5 mouse cellular contexts compared by ENCODE assay signal in the genomic region with DNA sequence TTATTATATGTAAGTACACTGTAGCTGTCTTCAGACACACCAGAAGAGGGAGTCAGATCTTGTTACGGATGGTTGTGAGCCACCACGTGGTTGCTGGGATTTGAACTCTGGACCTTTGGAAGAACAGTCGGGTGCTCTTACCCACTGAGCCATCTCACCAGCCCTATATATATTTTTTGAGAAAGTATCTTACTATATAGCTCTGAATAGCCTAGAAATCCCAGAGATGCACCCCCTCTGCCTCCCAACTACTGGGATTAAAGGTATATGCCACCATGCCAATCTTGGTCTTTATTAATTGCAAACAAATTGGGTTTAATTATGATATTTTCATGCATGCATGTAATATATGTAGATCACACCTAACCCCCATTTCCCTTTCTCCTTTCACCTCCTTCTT. TPM values are rescaled to one million over a fixed set of nuclear protein-coding genes. Genes with fewer than 3 reads are reported as not detected.
DNase-seq lines count a peak whose midpoint lies in the region; ATAC-seq and TF ChIP-seq lines count a peak whose summit lies in the region.
"Not testable (repeated sequence)": the region's sequence is repeated elsewhere in the genome, so short reads cannot be mapped to it uniquely, and the experiment has no call there.
"Had no signal": no experiment of that assay in that cellular context is flagged by ENCODE, and none has a peak within 500 bp of the region (broad histone marks: within the 10 kb centered on the region; RNA-seq: fewer than 3 reads in every experiment).

No protein-coding gene starts in this region.

- not testable (repeated sequence) for TF ChIP-seq RAD21 in CH12.LX (IDR thresholded peaks at IDR 0.05; ENCODE audit: low read depth, low read length); MEL (IDR thresholded peaks at IDR 0.05; ENCODE audit: low read depth, low read length)

- DNase-seq in CH12.LX (ENCODE audit: extremely low read depth); MEL (ENCODE audit: low read depth, low spot score); liver, embryonic 14.5 days (ENCODE audit: low read depth in 3 of 3, low spot score in 3 of 3): not testable (repeated sequence)

- TF ChIP-seq POLR2A in CH12.LX (IDR thresholded peaks at IDR 0.05; ENCODE audit: low read depth, low read length); MEL (IDR thresholded peaks at IDR 0.05; ENCODE audit: control insufficient read depth in 1 of 2, insufficient read depth in 1 of 2, low read depth in 1 of 2, low read length in 2 of 2, poor library complexity in 1 of 2): not testable (repeated sequence)

- H3K9ac ChIP-seq in CH12.LX (ENCODE audit: insufficient read depth, low read depth); MEL (ENCODE audit: control insufficient read depth, low read depth, low read length, poor library complexity, severe bottlenecking); liver, embryonic 14.5 days (replicated peaks): not testable (repeated sequence)

- TF ChIP-seq EP300 in CH12.LX (IDR thresholded peaks at IDR 0.05; ENCODE audit: low read length); MEL (IDR thresholded peaks at IDR 0.05; ENCODE audit: low read depth in 1 of 2, low read length in 2 of 2); liver, embryonic 14.5 days (IDR thresholded peaks at IDR 0.05; ENCODE audit: low read depth): not testable (repeated sequence)

- ATAC-seq in liver, embryonic 14.5 days (ENCODE audit: insufficient read depth), result peak; percentile 23; the same call in 1 of the 2 replicates

- dilution Hi-C loops in CH12.LX (cut with MboI; ENCODE audit: extremely low pct_ligation_motif_present, extremely low pct_unique_long_range_greater_than_20kb, low sequenced_read_pairs), result not testable (repeated sequence)

- not testable (repeated sequence) for H3K27ac ChIP-seq in CH12.LX (ENCODE audit: insufficient read depth, low read depth); MEL (ENCODE audit: control insufficient read depth, low read depth, low read length); liver, embryonic 14.5 days

- H3K4me1 ChIP-seq in CH12.LX (ENCODE audit: control insufficient read depth in 1 of 2, insufficient read depth in 2 of 2) (peaks cover 10 to 35% of the 10 kb centered on the region in 2 experiments), MEL (ENCODE audit: control insufficient read depth in 1 of 2, insufficient read depth in 2 of 2, low read length in 2 of 2) (peaks cover 10 to 17% of the 10 kb centered on the region in 2 experiments; a peak in 3 of 4 replicates)
- peaks cover 0 to 13% of the 10 kb centered on the region in 2 experiments; a peak in 2 of 4 replicates for H3K4me1 ChIP-seq in liver, embryonic 14.5 days (replicated peaks; ENCODE audit: control insufficient read depth in 2 of 2, insufficient read depth in 2 of 2, low read length in 1 of 2)

- H3K4me2 ChIP-seq in CH12.LX (ENCODE audit: insufficient read depth, low read depth, poor library complexity, severe bottlenecking); liver, embryonic 14.5 days (ENCODE audit: low read depth): not testable (repeated sequence)

- H3K4me3 ChIP-seq in CH12.LX (replicated peaks in 1 of 3; ENCODE audit: low read depth in 2 of 3, low read length in 2 of 3, poor library complexity in 1 of 3); MEL (ENCODE audit: control insufficient read depth in 1 of 2, insufficient read depth in 1 of 2, low read depth in 2 of 2, low read length in 2 of 2); liver, embryonic 14.5 days (ENCODE audit: insufficient read depth in 1 of 2, low read depth in 2 of 2, low read length in 2 of 2): not testable (repeated sequence)

- not testable (repeated sequence) for H3K27me3 ChIP-seq in CH12.LX (replicated peaks); MEL (ENCODE audit: control insufficient read depth in 1 of 2, insufficient read depth in 2 of 2, low read length in 2 of 2); liver, embryonic 14.5 days (ENCODE audit: control insufficient read depth, insufficient read depth, low read length)

- H3K79me2 ChIP-seq in CH12.LX (replicated peaks; ENCODE audit: control insufficient read depth, extremely low read depth, insufficient read depth, poor library complexity, severe bottlenecking); MEL (ENCODE audit: control insufficient read depth, insufficient read depth, low read length, poor library complexity): not testable (repeated sequence)

- TF ChIP-seq CTCF in CH12.LX (conservative IDR thresholded peaks at IDR 0.05 in 1 of 2, IDR thresholded peaks at IDR 0.05 in 1 of 2; ENCODE audit: low read depth in 2 of 2, low read length in 2 of 2); MEL (IDR thresholded peaks at IDR 0.05 in 2 of 3, conservative IDR thresholded peaks at IDR 0.05 in 1 of 3; ENCODE audit: control insufficient read depth in 1 of 3, insufficient read depth in 1 of 3, low read depth in 2 of 3, low read length in 3 of 3, poor library complexity in 1 of 3, severe bottlenecking in 1 of 3); liver, embryonic 14.5 days (IDR thresholded peaks at IDR 0.05; ENCODE audit: low read depth): not testable (repeated sequence)

- not testable (repeated sequence) for H3K9me3 ChIP-seq in CH12.LX (replicated peaks; ENCODE audit: low read length); MEL (replicated peaks; ENCODE audit: insufficient read depth, low read length); liver, embryonic 14.5 days (ENCODE audit: control insufficient read depth, low read length)

- in situ Hi-C loops in CH12.LX (cut with MboI; ENCODE audit: low pct_ligation_motif_present, low pct_unique_long_range_greater_than_20kb, low sequenced_read_pairs), result not testable (repeated sequence)

- WGBS in liver, embryonic 14.5 days (ENCODE audit: insufficient replicate concordance), result 44% methylated on average over 3 of the region's 3 CpGs

- not testable (repeated sequence) for H3K36me3 ChIP-seq in CH12.LX (replicated peaks in 1 of 2; ENCODE audit: control insufficient read depth in 1 of 2, insufficient read depth in 1 of 2, low read length in 1 of 2); MEL (ENCODE audit: control insufficient read depth in 1 of 2, insufficient read depth in 2 of 2, low read length in 2 of 2); liver, embryonic 14.5 days (replicated peaks; ENCODE audit: control insufficient read depth, insufficient read depth, low read depth)

TF ChIP-seq in CH12.LX, 34 proteins besides CTCF, POLR2A, EP300 and RAD21:
- peak; percentile 92 for TF ChIP-seq TBP (conservative IDR thresholded peaks at IDR 0.05; ENCODE audit: low read depth, low read length)

TF ChIP-seq in MEL, 35 proteins besides CTCF, POLR2A, EP300 and RAD21:
- peak; percentile 91 for TF ChIP-seq TBP (IDR thresholded peaks at IDR 0.05; ENCODE audit: low read depth, low read length)

RNA-seq across cellular contexts. Expression of a gene that starts 22.0 kb away (rescaled TPM):
- total RNA-seq in CH12.LX (2012; rRNA removed) (0.08 TPM in 1 of 2 replicates, not detected in the other), CH12.LX (2014; rRNA removed) (not detected in 2 replicates), MEL (2012; rRNA removed) (not detected in 2 replicates)
- polyA plus RNA-seq in CH12.LX (2012; ENCODE audit: insufficient read length, low read depth) (0.16 TPM in 1 of 2 replicates, not detected in the other), MEL (2012; ENCODE audit: insufficient read depth in 1 of 2, insufficient read length in 2 of 2, low read depth in 1 of 2, low replicate concordance in 2 of 2, missing spikeins in 1 of 2) (not detected)
- 1.6 and 2.7 TPM in 2 replicates for polyA plus RNA-seq in liver, embryonic 14.5 days (2012; rRNA removed)
- polyA plus RNA-seq in liver, embryonic 14.5 days (2014; fragmentation: Nextera tagmentation; extraction: Ambion mirVana), result 0.96 and 1.2 TPM in 2 replicates
- polyA plus RNA-seq: activated CD4-positive, CD25-positive, alpha-beta regulatory T cell, adult 4 months; G1E had no signal
